Mouse (Mus musculus): ENCODE measurements at regions not wholly inside any gene's neighbourhood (a gene's known extent, or its start where the extent isn't known, plus 50 kb on each side); places are given as distances from the start of the nearest gene placed in this dataset.
A peak's percentile ranks its signal among the peaks of the same experiment; 100 is the strongest.
"Not testable (repeated sequence)": the region's sequence is repeated elsewhere in the genome, so short reads cannot be mapped to it uniquely, and the experiment has no call there.

- no peak for DNase-seq (ENCODE audit: low spot score)
Measured at GRCm38 (mm10) chr14:37571971-37572370, 436.9 kb upstream of the Ghitm start.

GRCm38 (mm10) chr14:37558258-37558657, 423.2 kb upstream of the Ghitm start:
- no peak for DNase-seq (ENCODE audit: low spot score)

- DNase-seq (ENCODE audit: low spot score), result no peak
Measured at GRCm38 (mm10) chr14:37523616-37524015, 388.5 kb upstream of the Ghitm start.

GRCm38 (mm10) chr14:37520631-37521030, 385.6 kb upstream of the Ghitm start:
- DNase-seq (ENCODE audit: low spot score), result not testable (repeated sequence)

- DNase-seq (ENCODE audit: low spot score), result no peak
Measured at GRCm38 (mm10) chr14:37505314-37505713, 370.2 kb upstream of the Ghitm start.

- DNase-seq (ENCODE audit: low spot score), result no peak
Measured at GRCm38 (mm10) chr14:37490711-37491110, 355.6 kb upstream of the Ghitm start.

GRCm38 (mm10) chr14:37485292-37485691, 350.2 kb upstream of the Ghitm start:
- DNase-seq (ENCODE audit: low spot score), result no peak

GRCm38 (mm10) chr14:37477599-37477998, 342.5 kb upstream of the Ghitm start:
- no peak for DNase-seq (ENCODE audit: low spot score)

GRCm38 (mm10) chr14:37468711-37469110, 333.6 kb upstream of the Ghitm start:
- DNase-seq (ENCODE audit: low spot score), result no peak

- no peak for DNase-seq (ENCODE audit: low spot score)
Measured at GRCm38 (mm10) chr14:37440874-37441273, 305.8 kb upstream of the Ghitm start.

GRCm38 (mm10) chr14:37430656-37431055, 295.6 kb upstream of the Ghitm start:
- DNase-seq (ENCODE audit: low spot score), result no peak

GRCm38 (mm10) chr14:37425506-37425905, 290.4 kb upstream of the Ghitm start:
- no peak for DNase-seq (ENCODE audit: low spot score)

GRCm38 (mm10) chr14:37421566-37421965, 286.5 kb upstream of the Ghitm start:
- DNase-seq (ENCODE audit: low spot score), result no peak

- DNase-seq (ENCODE audit: low spot score), result not testable (repeated sequence)
Measured at GRCm38 (mm10) chr14:37412583-37412982, 277.5 kb upstream of the Ghitm start.

GRCm38 (mm10) chr14:37371972-37372371, 236.9 kb upstream of the Ghitm start:
- DNase-seq (ENCODE audit: low spot score), result no peak

GRCm38 (mm10) chr14:37361896-37362295, 226.8 kb upstream of the Ghitm start:
- DNase-seq (ENCODE audit: low spot score), result no peak

GRCm38 (mm10) chr14:37355968-37356704, 221.1 kb upstream of the Ghitm start:
- DNase-seq (ENCODE audit: low spot score), result peak; percentile 15

- no peak for DNase-seq (ENCODE audit: low spot score)
Measured at GRCm38 (mm10) chr14:37323392-37323791, 188.3 kb upstream of the Ghitm start.

- DNase-seq (ENCODE audit: low spot score), result no peak
Measured at GRCm38 (mm10) chr14:37315239-37315895, 180.3 kb upstream of the Ghitm start.

- DNase-seq (ENCODE audit: low spot score), result no peak
Measured at GRCm38 (mm10) chr14:37313906-37314305, 178.8 kb upstream of the Ghitm start.

- no peak for DNase-seq (ENCODE audit: low spot score)
Measured at GRCm38 (mm10) chr14:37312887-37313286, 177.8 kb upstream of the Ghitm start.

GRCm38 (mm10) chr14:37306622-37307274, 171.7 kb upstream of the Ghitm start:
- DNase-seq (ENCODE audit: low spot score), result no peak

GRCm38 (mm10) chr14:37298631-37299030, 163.6 kb upstream of the Ghitm start:
- no peak for DNase-seq (ENCODE audit: low spot score)
